Mouse (Mus musculus): ENCODE data around the gene Pcp2.

DNA sequence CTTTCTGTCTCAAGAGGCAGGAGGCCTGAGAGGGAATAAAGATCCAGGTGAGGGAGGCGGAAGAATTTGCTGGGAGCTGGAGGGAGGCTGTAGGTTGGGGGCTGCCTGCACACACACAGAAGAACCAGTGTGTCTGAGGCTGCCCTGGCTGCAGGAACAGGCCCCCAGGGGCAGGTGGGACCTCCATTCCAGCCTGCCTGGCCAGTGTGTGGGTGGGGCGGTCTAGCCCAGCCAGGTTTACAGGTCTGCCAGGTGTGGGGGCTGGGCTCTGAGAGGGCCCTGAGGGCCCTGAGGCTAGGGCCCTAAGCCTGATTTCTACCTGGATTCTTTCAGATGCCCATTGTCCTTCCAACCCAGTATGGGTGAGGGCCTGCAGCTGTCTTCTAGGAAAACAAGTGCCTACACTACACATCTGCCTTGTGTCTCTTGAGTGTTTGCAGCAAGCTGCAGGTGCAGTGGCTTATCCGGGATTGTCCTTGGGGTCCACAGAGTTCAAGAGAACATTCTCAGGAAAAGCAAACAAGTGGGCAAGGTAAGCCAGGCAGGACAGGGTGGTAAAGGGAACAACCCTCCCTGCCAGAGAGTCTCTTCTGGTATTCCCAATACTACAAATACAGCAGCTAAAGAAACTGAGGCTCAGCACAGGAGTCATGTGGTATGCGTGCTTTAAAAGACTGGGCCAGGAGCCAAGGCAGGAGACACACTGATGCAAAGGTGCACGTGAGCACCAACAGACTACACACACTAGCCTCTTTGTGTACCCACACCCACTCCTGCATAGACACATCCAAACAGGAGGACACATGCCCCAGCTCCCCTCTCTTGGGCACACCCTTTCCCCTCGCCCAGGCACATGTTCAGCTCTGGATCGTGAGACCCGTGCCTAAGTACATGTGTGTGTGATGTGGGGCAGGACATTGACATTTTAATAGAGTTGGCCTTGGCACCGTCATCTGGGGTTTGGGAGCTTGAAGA, 45.7 kb downstream of the Pcp2 start:
- no peak for TF ChIP-seq MAFK (IDR thresholded peaks at IDR 0.05; ENCODE audit: insufficient read depth, low read depth, low read length)
- TF ChIP-seq ZNF384 (IDR thresholded peaks at IDR 0.05; ENCODE audit: low read depth, low read length): no peak
- TF ChIP-seq HCFC1 (IDR thresholded peaks at IDR 0.05; ENCODE audit: borderline replicate concordance, insufficient read depth, low read length): no peak
- no peak for TF ChIP-seq CHD2 (IDR thresholded peaks at IDR 0.05; ENCODE audit: low read depth, low read length)
